ENCODE assay signal across 9 mouse cellular contexts in genomic region chr9:54734639-54735252, GRCm38 (mm10). TPM values are rescaled to one million over a fixed set of nuclear protein-coding genes. Genes with fewer than 3 reads are reported as not detected.
DNase-seq lines count a peak whose midpoint lies in the region; ATAC-seq and TF ChIP-seq lines count a peak whose summit lies in the region.
"Had no signal": no experiment of that assay in that cellular context is flagged by ENCODE, and none has a peak within 500 bp of the region (broad histone marks: within the 10 kb centered on the region; RNA-seq: fewer than 3 reads in every experiment).

No protein-coding gene starts in this region.

- no peaks in the 10 kb centered on the region for H3K9me3 ChIP-seq in heart, embryonic 13.5 days
- H3K9me3 ChIP-seq in G1E (replicated peaks), result no peaks in the 10 kb centered on the region
- no peaks in the 10 kb centered on the region for H3K9me3 ChIP-seq in forebrain, embryonic 15.5 days
- no peaks in the 10 kb centered on the region for H3K9me3 ChIP-seq in liver, postnatal 0 days (ENCODE audit: low read length)

- ATAC-seq in heart, embryonic 13.5 days (ENCODE audit: extremely low read depth, insufficient number of reproducible peaks, low FRiP score, low TSS enrichment), result no peak
- no peak for ATAC-seq in G1E (ENCODE audit: extremely low read depth, insufficient number of reproducible peaks, low FRiP score, poor library complexity, severe bottlenecking)
- no peak for ATAC-seq in forebrain, embryonic 15.5 days (replicated peaks)
- no peak for ATAC-seq in liver, postnatal 0 days
- ATAC-seq in monocyte, adult 5-6 weeks (replicated peaks; ENCODE audit: insufficient number of reproducible peaks, low FRiP score, low TSS enrichment, poor library complexity, severe bottlenecking), result no peak

- H3K36me3 ChIP-seq in heart, embryonic 13.5 days, result peaks cover 14% of the 10 kb centered on the region
- H3K36me3 ChIP-seq in G1E (replicated peaks), result peaks cover 19% of the 10 kb centered on the region
- peaks cover 2% of the 10 kb centered on the region; the same call in 1 of the 2 replicates for H3K36me3 ChIP-seq in forebrain, embryonic 15.5 days
- H3K36me3 ChIP-seq in liver, postnatal 0 days (replicated peaks; ENCODE audit: insufficient read depth, low read length), result peaks cover 6% of the 10 kb centered on the region; the same call in 1 of the 2 replicates

- peaks cover 19% of the 10 kb centered on the region for H3K4me1 ChIP-seq in heart, embryonic 13.5 days
- peaks cover 31% of the 10 kb centered on the region for H3K4me1 ChIP-seq in G1E (ENCODE audit: insufficient read depth, low read depth, low read length)
- peaks cover 21% of the 10 kb centered on the region for H3K4me1 ChIP-seq in forebrain, embryonic 15.5 days
- peaks cover 6% of the 10 kb centered on the region for H3K4me1 ChIP-seq in liver, postnatal 0 days (ENCODE audit: insufficient read depth)

- no peak overlapping the region for H3K27ac ChIP-seq in heart, embryonic 13.5 days (replicated peaks)
- peak overlapping the region; percentile 57 for H3K27ac ChIP-seq in forebrain, embryonic 15.5 days (replicated peaks)
- no peak overlapping the region for H3K27ac ChIP-seq in liver, postnatal 0 days (ENCODE audit: low read depth)

- WGBS in heart, embryonic 13.5 days, result 21% methylated on average over 11 of the region's 11 CpGs
- 20% methylated on average over 11 of the region's 11 CpGs for WGBS in forebrain, embryonic 15.5 days
- 19% methylated on average over 11 of the region's 11 CpGs for WGBS in liver, postnatal 0 days (ENCODE audit: insufficient replicate concordance)

- no peaks in the 10 kb centered on the region; the same call in 1 of the 2 replicates for H3K27me3 ChIP-seq in heart, embryonic 13.5 days (replicated peaks)
- H3K27me3 ChIP-seq in G1E (ENCODE audit: insufficient read depth, low read length), result peaks cover 8% of the 10 kb centered on the region
- H3K27me3 ChIP-seq in forebrain, embryonic 15.5 days, result no peaks in the 10 kb centered on the region
- H3K27me3 ChIP-seq in liver, postnatal 0 days (ENCODE audit: insufficient read depth, low read length), result no peaks in the 10 kb centered on the region
- H3K27me3 ChIP-seq: Patski had no signal

- no peak for TF ChIP-seq EP300 in liver, postnatal 0 days (IDR thresholded peaks at IDR 0.05; ENCODE audit: low read depth)

- no peak for DNase-seq in heart, postnatal 4 days
- no peak for DNase-seq in G1E (ENCODE audit: low spot score)
- DNase-seq in liver, postnatal 0 days, result no peak
- DNase-seq in right cerebral cortex, postnatal 10 days (ENCODE audit: low spot score in 2 of 2), result no peak
- DNase-seq in adrenal gland, postnatal 4 days (ENCODE audit: low spot score in 2 of 2), result no peak

- H3K9ac ChIP-seq in heart, embryonic 13.5 days, result peak overlapping the region; percentile 91
- H3K9ac ChIP-seq in forebrain, embryonic 15.5 days (replicated peaks), result peak overlapping the region; percentile 66
- no peak overlapping the region for H3K9ac ChIP-seq in liver, postnatal 0 days (replicated peaks)

- H3K4me3 ChIP-seq in heart, embryonic 13.5 days, result peak overlapping the region; percentile 86
- peak overlapping the region; percentile 77 for H3K4me3 ChIP-seq in G1E (ENCODE audit: low read depth, low read length)
- H3K4me3 ChIP-seq in forebrain, embryonic 15.5 days, result peak overlapping the region; percentile 64
- H3K4me3 ChIP-seq in liver, postnatal 0 days (ENCODE audit: low read depth, low read length), result peak overlapping the region; percentile 88

- no peak for TF ChIP-seq CTCF in G1E (IDR thresholded peaks at IDR 0.05; ENCODE audit: low read depth, low read length)
- no peak for TF ChIP-seq CTCF in liver, postnatal 0 days (IDR thresholded peaks at IDR 0.05; ENCODE audit: low read depth)

- H3K4me2 ChIP-seq in heart, embryonic 13.5 days, result peak overlapping the region; percentile 78
- peak overlapping the region; percentile 73 for H3K4me2 ChIP-seq in forebrain, embryonic 15.5 days (replicated peaks)
- H3K4me2 ChIP-seq in liver, postnatal 0 days (ENCODE audit: low read depth, low read length), result peak overlapping the region; percentile 88

RNA-seq across cellular contexts. Expression of gene Wdr61, which starts 0.4 kb away (rescaled TPM):
- polyA plus RNA-seq in heart, embryonic 13.5 days (2015; fragmentation: Nextera tagmentation; extraction: Ambion mirVana), result 91.9 and 102 TPM in 2 replicates
- total RNA-seq in heart, postnatal 4 days (2021), result 10 to 100 TPM; 47.1 to 49.9 TPM
- total RNA-seq in G1E (2014; fragmentation: Nextera tagmentation) (55.8 and 67.6 TPM in 2 replicates), G1E (2017) (109 and 124 TPM in 2 replicates)
- 12.5 and 32.6 TPM in 2 replicates for polyA plus RNA-seq in G1E (2012)
- 121 and 123 TPM in 2 replicates for polyA plus RNA-seq in forebrain, embryonic 15.5 days (2015; fragmentation: Nextera tagmentation; extraction: Ambion mirVana)
- polyA plus RNA-seq in liver, postnatal 0 days (2015; fragmentation: Nextera tagmentation; extraction: Ambion mirVana), result 72.1 and 75.4 TPM in 2 replicates
- 10 to 100 TPM; 81.2 to 81.3 TPM for total RNA-seq in adrenal gland, postnatal 4 days (2021)
- total RNA-seq in monocyte, adult 5-6 weeks (2017), result 32.9 to 54.9 TPM (median 49.8 TPM) in 3 replicates

RNA-seq across cellular contexts. Expression of gene Crabp1, which starts 29.8 kb away (rescaled TPM):
- polyA plus RNA-seq in heart, embryonic 13.5 days (2015; fragmentation: Nextera tagmentation; extraction: Ambion mirVana), result 17.6 and 19.7 TPM in 2 replicates
- under 1 TPM in 1 of 2 experiments, not detected in 1; 0.45 TPM for total RNA-seq in heart, postnatal 4 days (2021)
- total RNA-seq in G1E (2014; fragmentation: Nextera tagmentation) (not detected in 2 replicates), G1E (2017) (not detected in 2 replicates)
- polyA plus RNA-seq in G1E (2012), result not detected in 2 replicates
- polyA plus RNA-seq in forebrain, embryonic 15.5 days (2015; fragmentation: Nextera tagmentation; extraction: Ambion mirVana), result 47.3 and 53.2 TPM in 2 replicates
- not detected in 2 replicates for polyA plus RNA-seq in liver, postnatal 0 days (2015; fragmentation: Nextera tagmentation; extraction: Ambion mirVana)
- total RNA-seq in adrenal gland, postnatal 4 days (2021), result 1 to 10 TPM; 2.4 to 3.8 TPM
- not detected in 3 replicates for total RNA-seq in monocyte, adult 5-6 weeks (2017)
- polyA plus RNA-seq: Patski had no signal

RNA-seq across cellular contexts. Expression of gene Dnaja4, which starts 36.1 kb away (rescaled TPM):
- 23.2 and 27.2 TPM in 2 replicates for polyA plus RNA-seq in heart, embryonic 13.5 days (2015; fragmentation: Nextera tagmentation; extraction: Ambion mirVana)
- total RNA-seq in heart, postnatal 4 days (2021), result 10 to 100 TPM; 40.7 to 43.7 TPM
- 18.6 TPM in 1 of 2 replicates, not detected in the other for total RNA-seq in G1E (2014; fragmentation: Nextera tagmentation)
- 0.12 and 0.16 TPM in 2 replicates for total RNA-seq in G1E (2017)
- not detected in 2 replicates for polyA plus RNA-seq in G1E (2012)
- 5.0 and 6.5 TPM in 2 replicates for polyA plus RNA-seq in forebrain, embryonic 15.5 days (2015; fragmentation: Nextera tagmentation; extraction: Ambion mirVana)
- polyA plus RNA-seq in liver, postnatal 0 days (2015; fragmentation: Nextera tagmentation; extraction: Ambion mirVana), result 6.0 and 6.8 TPM in 2 replicates
- total RNA-seq in adrenal gland, postnatal 4 days (2021), result 10 to 100 TPM; 10.4 to 12.3 TPM
- 6.1 to 14.0 TPM (median 7.8 TPM) in 3 replicates for total RNA-seq in monocyte, adult 5-6 weeks (2017)
